Mouse (Mus musculus): ENCODE results near the gene Sfi1. TPM values are rescaled to one million over a fixed set of nuclear protein-coding genes. Genes with fewer than 3 reads are reported as not detected.
"Not testable (repeated sequence)": the region's sequence is repeated elsewhere in the genome, so short reads cannot be mapped to it uniquely, and the experiment has no call there.

Sfi1 gene
- total and polyA plus RNA-seq, 2 experiments from 2014 or later, result 9.5 to 16.9 TPM

- not testable (repeated sequence) for H3K4me1 ChIP-seq (ENCODE audit: insufficient read depth, low read length); H3K4me2 ChIP-seq (ENCODE audit: low read depth, low read length); H3K4me3 ChIP-seq (ENCODE audit: low read length); ATAC-seq; H3K27ac ChIP-seq; H3K36me3 ChIP-seq (ENCODE audit: insufficient read depth, low read length); DNase-seq (ENCODE audit: low spot score); H3K9me3 ChIP-seq (ENCODE audit: low read length); H3K9ac ChIP-seq (replicated peaks; ENCODE audit: low read length); H3K27me3 ChIP-seq (ENCODE audit: insufficient read depth, low read length)
- WGBS, result 65% methylated on average over 5 of the region's 6 CpGs
Measured at GRCm38 (mm10) chr11:3172526-3172925, 20.7 kb downstream of the Sfi1 start.

GRCm38 (mm10) chr11:3171931-3172330, 21.3 kb downstream of the Sfi1 start:
- H3K36me3 ChIP-seq (ENCODE audit: insufficient read depth, low read length); ATAC-seq; H3K9ac ChIP-seq (replicated peaks; ENCODE audit: low read length); H3K4me1 ChIP-seq (ENCODE audit: insufficient read depth, low read length); H3K27me3 ChIP-seq (ENCODE audit: insufficient read depth, low read length); H3K4me2 ChIP-seq (ENCODE audit: low read depth, low read length); DNase-seq (ENCODE audit: low spot score); H3K9me3 ChIP-seq (ENCODE audit: low read length); H3K4me3 ChIP-seq (ENCODE audit: low read length); H3K27ac ChIP-seq: not testable (repeated sequence)
- 75% methylated on average over 1 of the region's 1 CpGs for WGBS

DNA sequence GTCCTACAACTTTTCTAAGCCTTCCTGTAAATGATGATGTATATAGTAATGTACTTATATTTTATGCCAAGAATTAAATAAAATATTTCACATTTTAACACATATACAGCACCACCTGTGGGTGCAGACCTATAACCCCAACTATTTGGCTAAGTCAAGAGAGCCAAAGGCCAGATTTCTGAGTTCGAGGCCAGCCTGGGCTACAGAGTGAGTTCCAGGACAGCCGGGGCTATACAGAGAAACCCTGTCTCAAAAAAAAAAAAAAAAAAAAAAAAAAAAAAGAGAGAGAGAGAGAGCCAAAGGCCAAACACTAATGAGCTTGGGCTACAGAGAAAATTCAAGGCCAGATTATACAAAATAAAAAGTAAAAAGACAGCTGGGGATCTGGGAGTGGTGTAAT, 24.2 kb downstream of the Sfi1 start:
- H3K36me3 ChIP-seq (ENCODE audit: insufficient read depth, low read length), result not testable (repeated sequence)
- peak; percentile 30; the same call in 1 of the 2 replicates for ATAC-seq
- WGBS, result 70% methylated on average over 2 of the region's 2 CpGs

GRCm38 (mm10) chr11:3167571-3168001, 25.7 kb downstream of the Sfi1 start:
- not testable (repeated sequence) for H3K4me3 ChIP-seq (ENCODE audit: low read length); H3K27ac ChIP-seq; H3K36me3 ChIP-seq (ENCODE audit: insufficient read depth, low read length); H3K9ac ChIP-seq (replicated peaks; ENCODE audit: low read length); H3K4me1 ChIP-seq (ENCODE audit: insufficient read depth, low read length); H3K4me2 ChIP-seq (ENCODE audit: low read depth, low read length); ATAC-seq; H3K27me3 ChIP-seq (ENCODE audit: insufficient read depth, low read length); DNase-seq (ENCODE audit: low spot score); H3K9me3 ChIP-seq (ENCODE audit: low read length)
- 65% methylated on average over 4 of the region's 4 CpGs for WGBS

More for the DNA sequence above, 24.2 kb downstream of the Sfi1 start:
- DNase-seq (ENCODE audit: low spot score); H3K9me3 ChIP-seq (ENCODE audit: low read length); H3K4me3 ChIP-seq (ENCODE audit: low read length); H3K27me3 ChIP-seq (ENCODE audit: insufficient read depth, low read length); H3K4me1 ChIP-seq (ENCODE audit: insufficient read depth, low read length); H3K9ac ChIP-seq (replicated peaks; ENCODE audit: low read length); H3K4me2 ChIP-seq (ENCODE audit: low read depth, low read length); H3K27ac ChIP-seq: not testable (repeated sequence)

GRCm38 (mm10) chr11:3167129-3167528, 26.1 kb downstream of the Sfi1 start:
- not testable (repeated sequence) for H3K4me3 ChIP-seq (ENCODE audit: low read length); H3K27me3 ChIP-seq (ENCODE audit: insufficient read depth, low read length); H3K27ac ChIP-seq; ATAC-seq; H3K4me2 ChIP-seq (ENCODE audit: low read depth, low read length); H3K36me3 ChIP-seq (ENCODE audit: insufficient read depth, low read length); DNase-seq (ENCODE audit: low spot score); H3K4me1 ChIP-seq (ENCODE audit: insufficient read depth, low read length); H3K9ac ChIP-seq (replicated peaks; ENCODE audit: low read length); H3K9me3 ChIP-seq (ENCODE audit: low read length)
- 90% methylated on average over 4 of the region's 4 CpGs for WGBS

GRCm38 (mm10) chr11:3166321-3166720, 26.9 kb downstream of the Sfi1 start:
- peak; percentile 17 for DNase-seq (ENCODE audit: low spot score)
- not testable (repeated sequence) for H3K9me3 ChIP-seq (ENCODE audit: low read length); H3K4me1 ChIP-seq (ENCODE audit: insufficient read depth, low read length); H3K9ac ChIP-seq (replicated peaks; ENCODE audit: low read length); H3K4me2 ChIP-seq (ENCODE audit: low read depth, low read length); H3K4me3 ChIP-seq (ENCODE audit: low read length); ATAC-seq; H3K27ac ChIP-seq; H3K27me3 ChIP-seq (ENCODE audit: insufficient read depth, low read length); H3K36me3 ChIP-seq (ENCODE audit: insufficient read depth, low read length)

DNA sequence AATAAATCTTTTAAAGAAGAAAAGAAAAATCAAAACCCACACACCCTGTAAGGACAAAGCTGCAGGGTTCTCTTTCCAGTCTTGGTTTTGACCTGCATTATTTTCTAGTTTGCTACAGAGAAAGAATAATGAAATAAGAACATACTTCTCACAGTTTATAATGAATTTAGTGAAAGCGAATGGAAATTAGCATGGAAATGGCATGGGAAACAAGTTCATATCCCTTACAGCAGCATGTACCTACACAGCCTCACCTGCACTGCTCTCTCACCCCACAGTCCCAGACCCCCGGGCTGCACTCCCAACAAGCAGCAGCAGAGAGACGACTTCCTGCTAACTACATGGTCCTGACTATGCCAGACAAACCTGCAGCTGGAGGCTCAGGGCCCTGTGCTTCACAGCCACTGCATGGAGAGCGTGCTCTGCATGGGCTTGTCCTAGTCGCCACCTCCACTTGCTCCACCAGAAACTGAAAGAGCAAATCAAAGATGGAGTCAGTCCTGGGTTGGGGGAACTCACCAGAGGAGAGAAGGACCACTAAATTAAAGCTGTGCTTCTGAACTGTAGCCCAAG, 28.0 kb downstream of the Sfi1 start:
- not testable (repeated sequence) for H3K4me3 ChIP-seq (ENCODE audit: low read length)

DNA sequence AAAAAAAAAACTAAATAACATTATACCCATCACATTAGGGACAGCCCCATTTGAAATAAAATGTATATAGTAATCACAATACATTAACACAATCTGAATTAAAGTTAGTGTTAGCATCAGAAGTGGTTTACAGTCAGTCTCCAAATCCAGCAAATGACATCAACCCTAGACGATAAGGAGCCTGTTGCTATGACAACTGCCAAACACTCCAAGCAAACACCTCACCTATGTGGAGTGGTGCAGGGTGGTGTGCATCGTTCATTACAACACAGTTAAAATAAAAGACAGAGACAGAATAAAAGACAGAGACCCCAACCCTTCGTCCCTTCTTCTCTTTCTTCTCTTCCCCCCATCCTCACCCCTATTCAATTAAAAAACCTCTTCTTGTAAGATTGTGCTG, 29.6 kb downstream of the Sfi1 start:
- not testable (repeated sequence) for H3K4me1 ChIP-seq (ENCODE audit: insufficient read depth, low read length); H3K4me2 ChIP-seq (ENCODE audit: low read depth, low read length); ATAC-seq; H3K27me3 ChIP-seq (ENCODE audit: insufficient read depth, low read length); H3K36me3 ChIP-seq (ENCODE audit: insufficient read depth, low read length); H3K27ac ChIP-seq; DNase-seq (ENCODE audit: low spot score); H3K9me3 ChIP-seq (ENCODE audit: low read length); H3K9ac ChIP-seq (replicated peaks; ENCODE audit: low read length); H3K4me3 ChIP-seq (ENCODE audit: low read length)
- WGBS, result 66% methylated on average over 3 of the region's 3 CpGs

More for the DNA sequence above, 28.0 kb downstream of the Sfi1 start:
- H3K4me2 ChIP-seq (ENCODE audit: low read depth, low read length); H3K9me3 ChIP-seq (ENCODE audit: low read length); H3K27ac ChIP-seq; H3K4me1 ChIP-seq (ENCODE audit: insufficient read depth, low read length); H3K36me3 ChIP-seq (ENCODE audit: insufficient read depth, low read length); H3K9ac ChIP-seq (replicated peaks; ENCODE audit: low read length); H3K27me3 ChIP-seq (ENCODE audit: insufficient read depth, low read length): not testable (repeated sequence)
- ATAC-seq (peak; percentile 39), DNase-seq (ENCODE audit: low spot score) (peak; percentile 33)
- 89% methylated on average over 3 of the region's 5 CpGs for WGBS

GRCm38 (mm10) chr11:3163122-3163521, 30.1 kb downstream of the Sfi1 start:
- not testable (repeated sequence) for H3K4me2 ChIP-seq (ENCODE audit: low read depth, low read length); H3K36me3 ChIP-seq (ENCODE audit: insufficient read depth, low read length); H3K9ac ChIP-seq (replicated peaks; ENCODE audit: low read length); H3K4me3 ChIP-seq (ENCODE audit: low read length); H3K27me3 ChIP-seq (ENCODE audit: insufficient read depth, low read length); H3K27ac ChIP-seq; H3K4me1 ChIP-seq (ENCODE audit: insufficient read depth, low read length); H3K9me3 ChIP-seq (ENCODE audit: low read length); ATAC-seq
- 87% methylated on average over 2 of the region's 2 CpGs for WGBS
- peak; percentile 36 for DNase-seq (ENCODE audit: low spot score)

DNA sequence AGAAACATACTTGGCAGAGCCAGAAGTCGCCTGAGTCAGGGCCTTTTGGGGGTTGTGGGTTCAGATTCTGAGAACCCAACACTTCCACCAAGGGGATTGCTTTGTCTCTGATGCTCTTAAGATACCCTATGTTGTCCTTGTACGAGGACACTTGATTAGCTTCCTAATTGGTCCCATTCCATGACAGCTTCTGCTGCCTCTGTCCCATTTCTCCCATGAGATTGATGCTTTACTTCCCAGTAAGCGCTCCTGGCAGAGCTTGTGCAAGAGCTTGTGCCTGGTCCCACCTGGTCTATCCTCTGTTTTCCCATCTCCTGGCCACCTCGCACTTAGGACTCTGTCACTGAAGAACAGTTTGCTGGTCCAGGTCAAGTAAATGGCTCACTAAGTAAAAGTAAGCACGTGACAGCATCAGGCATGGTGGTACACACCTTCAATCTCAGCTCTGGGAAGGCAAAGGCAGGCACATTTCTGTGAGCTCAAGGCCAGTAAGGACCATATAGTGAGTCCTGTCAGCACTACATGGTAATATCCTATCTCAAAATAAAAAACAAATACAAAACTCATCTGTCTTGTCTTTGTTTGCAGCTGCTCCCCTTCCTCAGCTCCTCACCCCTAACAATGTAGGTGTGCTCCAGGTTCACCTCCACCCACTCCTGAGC, 30.9 kb downstream of the Sfi1 start:
- not testable (repeated sequence) for H3K27me3 ChIP-seq (ENCODE audit: insufficient read depth, low read length); DNase-seq (ENCODE audit: low spot score); H3K27ac ChIP-seq; H3K9me3 ChIP-seq (ENCODE audit: low read length); H3K4me2 ChIP-seq (ENCODE audit: low read depth, low read length); H3K4me3 ChIP-seq (ENCODE audit: low read length); H3K4me1 ChIP-seq (ENCODE audit: insufficient read depth, low read length); H3K36me3 ChIP-seq (ENCODE audit: insufficient read depth, low read length); H3K9ac ChIP-seq (replicated peaks; ENCODE audit: low read length)
- peak; percentile 21; the same call in 1 of the 2 replicates for ATAC-seq
- 60% methylated on average over 5 of the region's 5 CpGs for WGBS
